Mouse (Mus musculus): ENCODE results near the gene Cxcl9.
"Not testable (repeated sequence)": the region's sequence is repeated elsewhere in the genome, so short reads cannot be mapped to it uniquely, and the experiment has no call there.

Cxcl9 gene

GRCm38 (mm10) chr5:92327929-92328328 lies at the start of gene Cxcl9:
Gene Cxcl9, minus strand, starts transcription at chr5:92328079.
- DNase-seq (ENCODE audit: low spot score) = no peak

- DNase-seq (ENCODE audit: low spot score) = no peak
Observed at GRCm38 (mm10) chr5:92376795-92377405, 49.0 kb upstream of the Cxcl9 start.

- DNase-seq (ENCODE audit: low spot score) = no peak
Observed at GRCm38 (mm10) chr5:92375368-92375767, 47.5 kb upstream of the Cxcl9 start.

- no peak for DNase-seq (ENCODE audit: low spot score)
Observed at GRCm38 (mm10) chr5:92374721-92375142, 46.9 kb upstream of the Cxcl9 start.

- DNase-seq (ENCODE audit: low spot score) = no peak
Observed at GRCm38 (mm10) chr5:92372605-92373004, 44.7 kb upstream of the Cxcl9 start.

- DNase-seq (ENCODE audit: low spot score) = no peak
Observed at GRCm38 (mm10) chr5:92371361-92371976, 43.6 kb upstream of the Cxcl9 start.

GRCm38 (mm10) chr5:92370891-92371290 lies 43.0 kb upstream of the Cxcl9 start:
- no peak for DNase-seq (ENCODE audit: low spot score)

GRCm38 (mm10) chr5:92370392-92370791 lies 42.5 kb upstream of the Cxcl9 start:
- no peak for DNase-seq (ENCODE audit: low spot score)

GRCm38 (mm10) chr5:92369151-92369994 lies 41.5 kb upstream of the Cxcl9 start:
- peak; percentile 52 for DNase-seq (ENCODE audit: low spot score)

GRCm38 (mm10) chr5:92368392-92368791 lies 40.5 kb upstream of the Cxcl9 start:
- DNase-seq (ENCODE audit: low spot score) = no peak

GRCm38 (mm10) chr5:92366565-92366964 lies 38.7 kb upstream of the Cxcl9 start:
- no peak for DNase-seq (ENCODE audit: low spot score)

- DNase-seq (ENCODE audit: low spot score) = no peak
Observed at GRCm38 (mm10) chr5:92365146-92365705, 37.3 kb upstream of the Cxcl9 start.

GRCm38 (mm10) chr5:92364011-92364410 lies 36.1 kb upstream of the Cxcl9 start:
- no peak for DNase-seq (ENCODE audit: low spot score)

- DNase-seq (ENCODE audit: low spot score) = no peak
Observed at GRCm38 (mm10) chr5:92363179-92363578, 35.3 kb upstream of the Cxcl9 start.

- no peak for DNase-seq (ENCODE audit: low spot score)
Observed at GRCm38 (mm10) chr5:92358767-92359455, 31.0 kb upstream of the Cxcl9 start.

GRCm38 (mm10) chr5:92358033-92358432 lies 30.2 kb upstream of the Cxcl9 start:
- DNase-seq (ENCODE audit: low spot score) = no peak

- peak; percentile 23 for DNase-seq (ENCODE audit: low spot score)
Observed at GRCm38 (mm10) chr5:92353517-92353916, 25.6 kb upstream of the Cxcl9 start.

- not testable (repeated sequence) for DNase-seq (ENCODE audit: low spot score)
Observed at GRCm38 (mm10) chr5:92352716-92353115, 24.8 kb upstream of the Cxcl9 start.

- no peak for DNase-seq (ENCODE audit: low spot score)
Observed at GRCm38 (mm10) chr5:92349731-92350130, 21.9 kb upstream of the Cxcl9 start.

- DNase-seq (ENCODE audit: low spot score) = peak; percentile 30
Observed at GRCm38 (mm10) chr5:92348794-92349413, 21.0 kb upstream of the Cxcl9 start, which contains the start of gene Cxcl10. Gene Cxcl10, minus strand, starts transcription at chr5:92348889.

GRCm38 (mm10) chr5:92345006-92345405 lies 17.1 kb upstream of the Cxcl9 start:
- DNase-seq (ENCODE audit: low spot score) = no peak

All from urinary bladder, postnatal 25 days (tissue).